Mouse (Mus musculus) hindbrain, embryonic 11.5 days (tissue): Measurements from ENCODE around the gene Nt5dc3. TPM values are rescaled to one million over a fixed set of nuclear protein-coding genes. Genes with fewer than 3 reads are reported as not detected.

ENCODE experiments used
- ATAC-seq: fragments of 200-750 bp; cut with Nextera tagmentation; 2 replicates; pipeline ENCODE4 v1.8.0; 2017; ENCODE audit warnings: mild to moderate bottlenecking, moderate TSS enrichment, moderate library complexity; ENCODE audit not compliant: low FRiP score
- DNase-seq: peaks from one replicate; pipeline ENCODE4 v3.0.0-alpha.2; 2015; ENCODE audit warnings: low spot score
- H3K27ac ChIP-seq: fragments of 300-500 bp; sonication (generic); 2 replicates; pipeline ENCODE4 v1.5.1; 2014; ENCODE audit warnings: mild to moderate bottlenecking, low read depth, low read length
- H3K27me3 ChIP-seq: fragments of 300-500 bp; sonication (generic); 2 replicates; pipeline ENCODE4 v1.6.1; 2014; ENCODE audit warnings: mild to moderate bottlenecking, low read length, moderate library complexity, mixed read lengths; ENCODE audit not compliant: control insufficient read depth, insufficient read depth
- H3K36me3 ChIP-seq: fragments of 300-500 bp; sonication (generic); 2 replicates; pipeline ENCODE4 v1.6.1; 2014; ENCODE audit warnings: mild to moderate bottlenecking, low read length, moderate library complexity, mixed read lengths; ENCODE audit not compliant: control insufficient read depth, insufficient read depth
- H3K4me1 ChIP-seq: fragments of 300-500 bp; sonication (generic); replicated peaks from 2 replicates; pipeline ENCODE4 v1.6.1; 2014; ENCODE audit warnings: low read length, mixed read lengths; ENCODE audit not compliant: control insufficient read depth, insufficient read depth
- H3K4me2 ChIP-seq: fragments of 300-500 bp; sonication (generic); replicated peaks from 2 replicates; pipeline ENCODE4 v1.6.1; 2014; ENCODE audit warnings: mild to moderate bottlenecking, low read depth, low read length
- H3K4me3 ChIP-seq: fragments of 300-500 bp; sonication (generic); 2 replicates; pipeline ENCODE4 v1.5.1; 2014; ENCODE audit warnings: low read depth, low read length
- H3K9ac ChIP-seq: fragments of 300-500 bp; sonication (generic); 2 replicates; pipeline ENCODE4 v1.6.1; 2014; ENCODE audit warnings: low read depth, low read length
- H3K9me3 ChIP-seq: fragments of 300-500 bp; sonication (generic); 2 replicates; pipeline ENCODE4 v1.6.1; 2016; ENCODE audit warnings: low read length; ENCODE audit not compliant: control insufficient read depth
- WGBS: fragments of 180-500 bp; shearing (Covaris S2); extraction: QIAGEN DNeasy Blood & Tissue Kit; methylation state at CpG from one replicate; pipeline ENCODE4 v1.1.7; 2014; 5-methylcytosine and 5-hydroxymethylcytosine counted together
- polyA plus RNA-seq: library from polyadenylated mRNA; unstranded; fragments of >200 nt; fragmentation: Nextera tagmentation; extraction: Ambion mirVana; gene quantifications from 2 replicates; pipeline ENCODE4 v1.2.1, GENCODE M21; 2014

Gene Nt5dc3
- polyA plus RNA-seq, 1 experiment from 2014 or later = 1.7 TPM

DNA sequence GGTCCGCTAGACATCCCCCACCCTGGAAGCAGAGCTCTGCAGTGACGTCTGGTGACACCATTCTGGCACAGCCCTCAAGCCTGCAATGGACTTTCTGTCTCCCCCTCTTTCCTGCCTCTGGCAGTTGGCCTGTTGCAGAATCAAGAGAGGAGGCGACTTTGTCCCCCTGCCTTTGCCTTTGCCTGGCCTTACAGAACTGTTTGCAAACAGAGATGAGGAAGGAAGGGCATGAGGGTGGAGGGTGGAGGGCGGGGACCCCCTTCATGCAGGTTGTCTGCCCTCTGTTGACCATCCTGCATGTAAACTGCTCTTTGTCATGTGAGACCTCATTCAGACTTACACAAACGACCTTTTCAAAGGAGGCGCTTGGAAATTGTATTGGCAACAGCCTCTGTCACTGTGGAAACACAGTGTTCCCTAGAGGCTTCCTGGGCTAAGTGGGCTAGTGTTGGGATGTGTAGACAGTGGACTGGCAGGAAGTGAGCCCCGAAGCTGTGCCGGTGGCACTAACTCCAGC, 40.9 kb downstream of the Nt5dc3 start:
- ATAC-seq = peak; percentile 73
- H3K9ac ChIP-seq = no peak overlapping the region
- H3K4me1 ChIP-seq = peaks cover 5% of the 10 kb centered on the region; the same call in 1 of the 2 replicates
- no peaks in the 10 kb centered on the region for H3K36me3 ChIP-seq
- WGBS = 24% methylated on average over 8 of the region's 8 CpGs
- H3K4me2 ChIP-seq = no peak overlapping the region
- H3K4me3 ChIP-seq = no peak overlapping the region
- H3K27me3 ChIP-seq = no peaks in the 10 kb centered on the region
- no peaks in the 10 kb centered on the region for H3K9me3 ChIP-seq
- peak; percentile 48 for DNase-seq
- 0 out of 2 replicates have a peak overlapping the region, but pooled peaks have one; percentile 24 for H3K27ac ChIP-seq

DNA sequence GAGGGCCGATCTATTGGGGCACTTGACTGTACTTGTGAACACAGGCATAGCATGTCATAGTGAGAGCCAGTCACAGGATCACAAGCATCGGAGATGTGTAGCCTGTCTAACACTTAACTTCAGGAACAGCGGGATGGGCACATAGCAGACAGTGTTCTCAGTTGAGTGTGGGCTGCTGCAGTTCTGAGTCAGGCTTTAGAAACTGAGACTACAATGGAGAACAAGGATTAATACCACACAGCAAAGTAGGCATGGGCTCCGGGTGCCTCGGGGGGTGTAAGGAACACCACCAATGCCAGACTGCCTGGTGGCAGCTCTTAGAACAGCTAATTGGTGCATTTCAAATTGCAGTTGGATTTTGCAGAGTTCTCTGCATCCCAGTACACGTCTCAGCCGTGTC, 42.2 kb downstream of the Nt5dc3 start:
- H3K4me3 ChIP-seq = no peak overlapping the region
- H3K4me1 ChIP-seq = peaks cover 5% of the 10 kb centered on the region; the same call in 1 of the 2 replicates
- 92% methylated on average over 7 of the region's 7 CpGs for WGBS
- no peak for DNase-seq
- H3K9me3 ChIP-seq = no peaks in the 10 kb centered on the region
- no peaks in the 10 kb centered on the region for H3K27me3 ChIP-seq
- H3K36me3 ChIP-seq = no peaks in the 10 kb centered on the region
- no peak overlapping the region for H3K9ac ChIP-seq
- H3K4me2 ChIP-seq = no peak overlapping the region
- ATAC-seq = no peak
- H3K27ac ChIP-seq = no peak overlapping the region

DNA sequence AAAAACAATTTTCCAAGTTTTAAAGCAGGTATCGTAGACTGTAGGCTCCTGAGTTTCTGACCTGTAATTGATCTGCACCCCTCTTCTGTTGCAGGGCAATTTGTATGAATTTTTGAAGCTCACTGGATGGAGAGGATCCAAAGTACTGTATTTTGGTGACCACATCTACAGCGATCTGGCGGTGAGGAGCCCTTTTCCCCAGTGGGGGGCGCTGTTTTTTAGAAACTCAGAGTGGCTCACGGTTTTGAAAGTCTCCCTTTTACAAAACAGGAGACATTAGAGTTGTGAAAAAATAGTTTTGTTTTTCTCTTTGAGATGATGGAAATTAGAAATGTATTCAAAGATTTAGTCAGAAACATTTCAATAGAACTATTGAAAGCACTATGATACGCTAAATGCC, 45.3 kb downstream of the Nt5dc3 start:
- 80% methylated on average over 6 of the region's 6 CpGs for WGBS
- Histone ChIP-seq H3K27me3 (no peaks in the 10 kb centered on the region), H3K36me3 (no peaks in the 10 kb centered on the region), H3K9me3 (no peaks in the 10 kb centered on the region), H3K4me2 (no peak overlapping the region), H3K4me1 (peaks cover 5% of the 10 kb centered on the region; the same call in 1 of the 2 replicates), H3K4me3 (no peak overlapping the region), H3K27ac (no peak overlapping the region), H3K9ac (no peak overlapping the region)
- DNase-seq (peak; percentile 33), ATAC-seq (no peak)

DNA sequence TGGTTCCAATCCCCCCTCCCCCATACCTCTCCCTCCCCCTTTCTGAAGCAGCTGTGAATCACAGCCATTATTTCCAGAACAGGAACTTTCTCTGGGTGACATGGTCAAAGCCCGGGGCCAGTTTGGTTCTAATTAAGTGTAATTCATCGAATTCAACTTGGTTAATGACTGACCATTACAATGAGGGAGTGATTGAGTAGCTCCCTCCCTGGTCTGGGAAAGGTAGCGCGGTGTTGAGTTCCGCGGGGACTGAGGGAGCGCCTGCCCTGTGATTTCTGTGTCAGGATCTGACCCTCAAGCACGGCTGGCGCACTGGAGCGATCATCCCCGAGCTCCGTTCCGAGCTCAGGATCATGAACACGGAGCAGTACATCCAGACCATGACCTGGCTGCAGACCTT, 46.1 kb downstream of the Nt5dc3 start:
- Histone ChIP-seq H3K27ac (no peak overlapping the region), H3K9ac (no peak overlapping the region), H3K36me3 (no peaks in the 10 kb centered on the region), H3K4me2 (no peak overlapping the region), H3K4me3 (no peak overlapping the region), H3K9me3 (no peaks in the 10 kb centered on the region), H3K27me3 (no peaks in the 10 kb centered on the region), H3K4me1 (no peaks in the 10 kb centered on the region; the same call in 1 of the 2 replicates)
- ATAC-seq = no peak
- peak; percentile 17 for DNase-seq
- 52% methylated on average over 14 of the region's 14 CpGs for WGBS

DNA sequence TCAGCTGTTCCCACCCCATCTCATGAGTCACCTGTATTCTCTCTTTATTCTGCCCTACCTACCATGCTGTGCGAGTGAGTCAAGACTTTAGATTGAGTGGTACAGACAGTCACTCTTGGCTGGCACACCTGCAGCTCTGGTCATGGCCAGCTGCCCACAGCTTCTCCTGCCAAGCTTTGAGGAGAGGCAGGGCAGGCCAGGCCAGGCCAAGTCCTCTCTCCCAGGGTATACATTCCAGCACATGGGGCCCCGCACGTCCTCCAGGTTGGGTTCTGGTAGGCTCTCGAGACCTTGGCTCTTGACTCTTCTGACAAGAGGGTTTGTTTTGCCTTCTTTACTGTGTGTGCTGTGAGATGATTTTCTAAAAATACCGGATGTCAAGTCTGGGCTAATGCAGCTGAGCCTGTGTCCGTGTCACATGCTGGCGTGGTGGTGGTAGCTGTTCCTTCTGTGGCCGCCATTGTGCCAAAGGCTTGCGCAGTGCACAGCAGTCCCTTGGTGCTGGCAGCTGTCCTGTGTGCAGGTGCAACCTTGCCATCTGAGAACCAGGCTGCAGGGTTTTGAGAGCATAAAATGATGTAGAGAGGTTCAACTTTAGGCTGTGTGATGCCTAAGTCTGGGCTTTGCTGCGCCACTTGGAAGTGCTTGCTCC, 47.2 kb downstream of the Nt5dc3 start:
- Histone ChIP-seq H3K27me3 (no peaks in the 10 kb centered on the region), H3K4me3 (no peak overlapping the region), H3K27ac (no peak overlapping the region), H3K4me1 (no peaks in the 10 kb centered on the region), H3K36me3 (no peaks in the 10 kb centered on the region), H3K9me3 (no peaks in the 10 kb centered on the region), H3K4me2 (no peak overlapping the region), H3K9ac (no peak overlapping the region)
- ATAC-seq = no peak
- DNase-seq = no peak
- 98% methylated on average over 10 of the region's 10 CpGs for WGBS

DNA sequence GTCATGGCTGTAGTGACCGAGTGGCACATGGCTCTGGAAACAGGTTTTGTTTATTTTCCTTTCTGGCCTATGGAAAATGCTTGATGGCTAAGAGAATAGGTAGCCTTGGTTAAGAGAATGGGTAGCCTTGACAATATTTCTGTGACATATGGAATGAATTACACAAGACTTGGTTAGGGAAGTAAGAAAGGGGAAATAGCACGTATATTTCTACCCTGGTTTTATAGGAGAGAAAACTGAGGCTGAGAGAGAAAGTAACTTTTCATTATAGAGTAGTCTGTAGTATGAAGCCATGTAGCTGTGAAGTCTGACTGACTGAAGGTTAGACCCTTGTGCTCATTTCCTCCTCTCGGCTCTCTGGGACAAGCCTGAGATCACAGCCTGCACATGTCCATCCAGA, 48.1 kb downstream of the Nt5dc3 start:
- WGBS = 70% methylated on average over 3 of the region's 3 CpGs
- no peak for ATAC-seq

DNA sequence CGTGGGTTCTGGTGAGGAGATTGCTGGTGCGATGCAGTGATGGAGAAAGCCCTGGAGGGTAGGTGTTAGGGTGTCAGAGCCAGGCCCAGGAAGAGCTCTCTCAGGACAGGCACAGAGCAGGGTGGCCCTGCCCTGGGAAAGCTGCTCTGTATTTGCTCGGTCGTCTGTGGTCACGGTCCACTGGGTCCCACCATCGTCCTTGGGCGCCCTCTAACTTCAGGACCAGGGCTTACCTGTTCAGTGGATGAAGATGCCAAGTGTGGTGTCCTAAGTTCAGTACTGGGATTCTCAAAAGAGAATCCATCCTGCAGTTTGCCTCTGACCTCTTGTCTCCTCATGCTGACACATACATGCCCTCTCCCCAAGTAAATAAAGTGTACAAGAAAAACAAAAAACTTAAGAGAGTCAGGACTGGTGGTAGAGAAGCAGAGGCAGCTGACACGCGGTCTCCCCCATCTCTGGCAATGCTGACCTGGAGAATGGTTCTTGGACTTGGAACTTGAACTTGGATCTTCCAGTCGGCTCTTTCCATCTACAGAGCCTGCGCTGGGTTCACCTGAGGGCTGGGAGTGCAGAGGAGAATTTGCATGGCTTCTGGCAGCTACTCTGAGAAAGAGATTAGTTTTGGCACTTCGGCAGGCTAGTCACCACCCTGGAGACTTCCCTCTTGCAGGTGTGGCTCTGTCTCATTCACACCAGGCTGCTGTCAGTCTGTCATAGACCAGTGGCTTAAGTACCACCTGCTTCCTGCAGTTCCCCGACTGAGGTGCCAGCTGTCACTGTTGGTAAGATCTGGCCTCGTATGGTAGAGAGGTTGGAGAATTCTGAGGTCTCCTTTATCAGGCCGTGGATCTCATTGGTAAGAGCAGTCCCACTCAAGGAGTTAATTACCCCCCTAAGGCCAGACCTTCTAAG, 49.7 kb downstream of the Nt5dc3 start:
- 86% methylated on average over 15 of the region's 15 CpGs for WGBS

More for the DNA sequence above, 48.1 kb downstream of the Nt5dc3 start:
- DNase-seq = no peak
- H3K4me2 ChIP-seq = no peak overlapping the region
- H3K27ac ChIP-seq = no peak overlapping the region
- no peaks in the 10 kb centered on the region for H3K36me3 ChIP-seq
- no peaks in the 10 kb centered on the region for H3K9me3 ChIP-seq
- no peaks in the 10 kb centered on the region for H3K4me1 ChIP-seq
- H3K9ac ChIP-seq = no peak overlapping the region
- H3K27me3 ChIP-seq = no peaks in the 10 kb centered on the region
- H3K4me3 ChIP-seq = no peak overlapping the region

DNA sequence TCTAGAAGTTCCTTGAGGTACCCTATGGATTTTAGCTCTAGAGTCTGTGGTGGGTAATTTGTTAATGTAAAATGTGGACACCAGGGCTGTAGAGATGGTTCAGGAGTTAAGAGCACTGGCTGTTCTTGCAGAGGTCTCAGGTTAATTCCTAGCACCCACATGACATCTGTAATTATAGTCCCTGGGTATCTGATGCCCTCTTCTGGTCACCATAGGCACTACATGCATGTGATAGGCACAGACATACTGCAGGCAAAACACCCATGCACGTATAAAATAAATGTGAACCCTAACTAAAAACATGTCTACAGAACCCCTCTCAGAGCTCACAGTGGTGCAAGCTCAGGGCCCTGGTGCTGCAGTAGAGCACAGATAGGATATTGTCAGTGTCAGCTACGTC, 50.7 kb downstream of the Nt5dc3 start:
- H3K27ac ChIP-seq = no peak overlapping the region
- H3K4me2 ChIP-seq = no peak overlapping the region
- ATAC-seq (no peak), DNase-seq (no peak)
- no peaks in the 10 kb centered on the region for H3K4me1 ChIP-seq
- H3K27me3 ChIP-seq = no peaks in the 10 kb centered on the region
- H3K36me3 ChIP-seq = no peaks in the 10 kb centered on the region
- H3K9me3 ChIP-seq = no peaks in the 10 kb centered on the region
- no peak overlapping the region for H3K9ac ChIP-seq
- no peak overlapping the region for H3K4me3 ChIP-seq
- WGBS = 89% methylated on average over 2 of the region's 2 CpGs

More for the DNA sequence above, 49.7 kb downstream of the Nt5dc3 start:
- no peaks in the 10 kb centered on the region for H3K36me3 ChIP-seq
- no peak overlapping the region for H3K4me2 ChIP-seq
- H3K27me3 ChIP-seq = no peaks in the 10 kb centered on the region
- DNase-seq (no peak), ATAC-seq (no peak)
- no peak overlapping the region for H3K9ac ChIP-seq
- H3K27ac ChIP-seq = no peak overlapping the region
- H3K4me3 ChIP-seq = no peak overlapping the region
- no peaks in the 10 kb centered on the region for H3K4me1 ChIP-seq
- H3K9me3 ChIP-seq = no peaks in the 10 kb centered on the region
